Mouse (Mus musculus) retina, embryonic 14.5 days (tissue): Measurements from ENCODE around the gene Wdr77.
"Not testable (repeated sequence)": the region's sequence is repeated elsewhere in the genome, so short reads cannot be mapped to it uniquely, and the experiment has no call there.

Source experiments
- DNase-seq: peaks from one replicate; pipeline ENCODE4 v3.0.0-alpha.2; 2015; ENCODE audit warnings: low spot score

The Wdr77 gene

GRCm38 (mm10) chr3:105951348-105951747, 7.8 kb upstream of the Wdr77 start:
- no peak for DNase-seq

DNA sequence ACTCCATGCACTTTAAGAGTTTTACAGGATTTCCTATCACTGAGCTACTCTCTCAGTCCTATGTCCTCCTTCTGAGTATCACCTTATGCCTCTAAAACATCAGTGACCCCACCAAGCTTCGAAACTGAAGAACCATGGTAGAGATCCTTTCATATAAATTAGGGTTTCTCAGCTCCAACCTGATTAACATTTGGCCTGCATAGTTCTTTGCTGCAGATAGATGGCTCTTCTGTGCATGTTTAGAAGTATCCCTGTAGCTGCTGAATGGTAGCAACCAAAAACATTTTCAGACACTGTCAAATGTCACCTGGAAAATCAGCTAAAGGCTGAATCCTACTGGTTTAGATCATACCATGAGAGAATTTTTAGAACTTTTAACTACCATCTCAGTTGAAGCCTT, 1.9 kb upstream of the Wdr77 start:
- no peak for DNase-seq

DNA sequence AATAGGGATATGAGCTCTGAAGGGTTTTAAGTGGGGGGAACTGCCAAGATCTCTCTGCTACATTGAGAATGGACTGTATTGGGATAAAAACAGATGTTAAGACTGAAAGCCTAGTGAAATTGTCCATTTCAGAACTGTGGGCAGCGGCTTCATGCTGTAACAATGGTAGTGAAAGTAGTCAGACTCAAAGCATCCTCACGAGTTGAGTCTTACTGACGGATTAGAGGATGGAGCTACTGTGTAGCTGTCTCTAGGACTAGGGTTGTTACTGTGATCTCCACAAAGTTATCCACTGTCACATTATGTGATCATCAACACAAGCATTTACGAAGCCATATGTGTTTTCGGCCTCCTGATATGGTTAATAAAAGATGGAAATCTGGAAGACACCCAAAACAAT, 965 bp upstream of the Wdr77 start:
- DNase-seq = peak; percentile 5

GRCm38 (mm10) chr3:105959585-105959984, 416 bp downstream of the Wdr77 start:
- no peak for DNase-seq

DNA sequence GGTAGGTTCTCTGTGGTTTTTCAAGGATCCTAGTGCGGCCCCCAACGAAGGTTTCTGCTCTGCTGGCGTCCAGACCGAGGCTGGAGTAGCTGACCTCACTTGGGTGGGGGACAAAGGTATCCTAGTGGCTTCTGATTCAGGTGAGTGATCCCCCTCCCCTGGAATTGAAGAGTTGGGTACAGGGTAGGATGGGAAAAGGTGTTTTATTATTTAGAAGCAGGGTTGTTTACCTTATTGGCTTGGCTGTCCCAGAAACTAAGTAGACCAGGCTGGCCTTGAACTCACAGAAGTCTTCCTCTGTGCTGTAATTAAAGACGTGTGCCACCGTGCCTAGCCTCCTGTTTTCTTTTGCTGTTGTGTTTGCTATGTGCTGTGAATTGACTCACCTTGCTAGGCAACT, 830 bp downstream of the Wdr77 start, which contains the start of gene Atp5f1:
Gene Atp5f1, minus strand, starts transcription at position 101 of the 400 bp plus-strand sequence.
- no peak for DNase-seq

- DNase-seq = peak; percentile 22
Measured at GRCm38 (mm10) chr3:105960700-105961099, 1.5 kb downstream of the Wdr77 start.

- DNase-seq = no peak
Measured at GRCm38 (mm10) chr3:105971831-105972446, 12.8 kb downstream of the Wdr77 start.

DNA sequence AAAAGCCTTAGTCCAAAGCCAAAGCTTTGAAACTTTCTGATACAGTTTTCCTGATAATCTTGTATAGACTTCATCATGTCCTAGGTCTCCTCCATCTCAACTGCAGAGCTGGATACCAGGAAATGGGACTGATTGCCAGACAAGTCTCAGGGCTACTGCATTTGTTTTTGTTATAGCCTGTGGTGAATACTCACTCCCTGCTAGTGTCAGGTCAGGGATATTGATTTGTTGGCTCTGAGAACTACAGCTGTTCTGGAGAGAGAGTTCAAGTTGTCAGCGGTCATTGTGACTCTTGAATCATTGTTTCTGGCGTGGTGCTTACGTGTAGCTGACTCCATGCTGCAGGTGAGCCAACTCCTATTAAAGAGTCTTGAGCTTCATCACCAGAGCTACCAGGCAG, 14.2 kb downstream of the Wdr77 start, which contains the start of gene Ovgp1:
Gene Ovgp1, plus strand, starts transcription at position 301 of the 400 bp plus-strand sequence.
- no peak for DNase-seq

- no peak for DNase-seq
Measured at GRCm38 (mm10) chr3:105974174-105974573, 15.0 kb downstream of the Wdr77 start.

GRCm38 (mm10) chr3:105989611-105990010, 30.4 kb downstream of the Wdr77 start:
- DNase-seq = not testable (repeated sequence)

- DNase-seq = peak; percentile 85
Measured at GRCm38 (mm10) chr3:105991653-105992283, 32.6 kb downstream of the Wdr77 start.

DNA sequence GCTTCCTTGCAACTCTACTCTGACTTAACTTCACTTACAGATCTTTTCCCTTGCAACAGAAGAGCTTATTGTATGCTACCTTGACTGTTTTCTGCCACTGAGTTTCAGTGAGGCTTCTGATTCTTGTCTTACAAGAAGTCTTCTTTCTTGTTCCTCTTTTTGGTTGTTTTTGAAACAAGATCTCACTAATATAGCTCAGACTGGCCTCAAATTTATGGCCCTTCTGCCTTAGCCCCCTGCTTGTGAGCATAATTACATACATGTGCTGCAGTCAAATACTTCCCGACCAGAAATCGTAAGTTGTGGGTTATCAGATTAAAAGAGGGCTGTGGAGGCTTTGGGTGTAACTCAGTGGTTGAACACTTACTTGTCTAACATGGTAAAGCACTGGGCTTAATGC, 35.6 kb downstream of the Wdr77 start:
- no peak for DNase-seq

DNA sequence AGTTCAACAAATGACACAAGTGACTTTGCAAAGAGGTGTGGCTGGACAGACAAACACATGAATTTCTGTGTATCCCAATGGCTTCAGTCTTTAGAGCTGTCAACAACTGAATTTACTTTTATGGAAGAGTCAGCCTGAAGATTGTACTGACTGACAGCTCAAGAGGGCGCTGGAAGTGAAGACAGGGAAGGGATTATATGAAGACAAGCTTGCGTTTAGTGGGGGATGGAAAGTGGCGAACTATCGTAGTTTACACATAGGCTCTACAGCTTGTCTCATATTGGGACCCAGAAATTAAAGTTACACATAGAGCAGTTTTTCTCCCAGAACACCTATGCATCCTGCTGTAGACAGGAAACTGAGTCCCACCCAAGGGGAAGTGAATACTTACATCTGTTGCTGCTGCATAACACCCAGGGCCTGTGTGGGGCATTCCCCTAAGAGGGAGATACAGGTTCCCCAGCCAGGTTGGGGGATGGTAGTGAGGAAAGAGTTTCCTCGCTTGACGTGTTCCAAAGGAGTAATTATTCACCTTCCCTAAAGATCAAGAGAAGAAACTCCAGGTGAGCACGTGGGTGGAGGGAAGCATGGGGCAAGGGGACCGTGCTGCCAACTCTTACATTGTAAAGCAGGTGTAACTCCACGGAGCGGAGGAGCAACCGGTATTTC, 41.7 kb downstream of the Wdr77 start:
- no peak for DNase-seq

DNA sequence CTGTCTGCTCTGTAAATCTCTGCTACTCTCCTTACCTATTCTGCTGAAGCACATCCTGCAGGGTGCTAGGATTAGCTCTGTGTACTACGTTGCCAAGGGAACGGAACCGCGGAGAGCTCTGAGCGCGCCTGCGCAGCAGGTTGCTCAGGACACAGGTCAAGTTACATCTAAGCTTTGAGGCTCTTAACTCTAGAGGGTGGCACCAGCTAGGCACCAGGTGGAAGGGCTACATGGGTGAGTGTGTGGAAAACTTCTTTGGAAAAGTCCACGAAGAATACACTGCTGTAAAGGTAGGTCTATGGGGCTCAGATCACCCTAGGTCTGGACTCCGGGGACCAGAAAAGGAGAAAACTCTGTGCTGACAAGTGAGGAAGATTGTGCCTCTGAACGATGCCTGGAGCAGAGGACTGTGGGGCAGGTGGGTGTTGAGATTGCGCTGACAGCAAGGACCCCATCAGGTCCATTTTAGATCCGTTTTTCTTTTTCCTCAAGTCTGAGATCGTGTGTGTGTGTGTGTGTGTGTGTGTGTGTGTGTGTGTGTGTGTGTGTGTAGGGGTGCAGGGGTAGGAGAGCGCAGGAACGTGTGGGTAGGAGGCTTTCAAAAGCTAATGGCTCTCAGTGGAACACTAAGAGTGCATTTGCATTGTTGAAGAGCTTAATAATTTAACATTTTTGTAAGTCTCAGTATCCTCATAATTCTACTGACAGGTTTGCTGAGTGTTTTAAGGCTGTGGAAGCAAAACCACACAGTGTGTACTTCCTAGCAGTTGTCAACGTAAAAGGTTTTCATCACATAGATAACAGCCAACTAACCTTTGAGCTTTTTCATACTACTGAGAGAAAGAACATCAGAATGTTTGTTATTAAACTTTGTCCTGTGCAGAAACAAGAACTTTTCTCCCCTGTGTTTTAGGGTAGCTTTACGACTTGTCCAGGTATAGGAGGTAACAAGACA, 42.5 kb downstream of the Wdr77 start:
- DNase-seq = peak; percentile 74

DNA sequence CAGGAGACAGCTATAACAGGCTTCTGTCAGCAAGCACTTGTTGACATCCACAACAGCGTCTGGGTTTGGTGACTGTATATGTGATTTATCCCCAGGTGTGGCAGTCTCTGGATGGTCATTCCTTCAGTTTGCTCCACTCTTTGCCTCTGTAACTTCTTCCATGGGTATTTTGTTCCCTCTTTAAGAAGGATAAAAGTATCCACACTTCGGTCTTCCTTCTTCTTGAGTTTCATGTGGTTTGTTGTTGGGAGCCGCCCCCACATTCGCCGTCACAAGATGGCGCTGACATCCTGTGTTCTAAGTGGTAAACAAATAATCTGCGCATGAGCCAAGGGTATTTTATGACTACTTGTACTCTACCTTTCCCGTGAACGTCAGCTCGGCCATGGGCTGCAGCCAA, 44.2 kb downstream of the Wdr77 start:
- DNase-seq = not testable (repeated sequence)

- DNase-seq = no peak
Measured at GRCm38 (mm10) chr3:106014546-106014945, 55.4 kb downstream of the Wdr77 start, which contains the start of gene Pifo. Gene Pifo, minus strand, starts transcription at chr3:106014646.
